Mouse (Mus musculus) neural tube, postnatal 0 days (tissue): ENCODE results near the gene Phf6. TPM values are rescaled to one million over a fixed set of nuclear protein-coding genes. Genes with fewer than 3 reads are reported as not detected.

Experiments
- polyA plus RNA-seq: library from polyadenylated mRNA; unstranded; fragments of >200 nt; fragmentation: Nextera tagmentation; extraction: Ambion mirVana; gene quantifications from 2 replicates; pipeline ENCODE4 v1.2.1, GENCODE M21; 2015

The Phf6 gene
- polyA plus RNA-seq = 23.8 and 25.1 TPM in 2 replicates

DNA sequence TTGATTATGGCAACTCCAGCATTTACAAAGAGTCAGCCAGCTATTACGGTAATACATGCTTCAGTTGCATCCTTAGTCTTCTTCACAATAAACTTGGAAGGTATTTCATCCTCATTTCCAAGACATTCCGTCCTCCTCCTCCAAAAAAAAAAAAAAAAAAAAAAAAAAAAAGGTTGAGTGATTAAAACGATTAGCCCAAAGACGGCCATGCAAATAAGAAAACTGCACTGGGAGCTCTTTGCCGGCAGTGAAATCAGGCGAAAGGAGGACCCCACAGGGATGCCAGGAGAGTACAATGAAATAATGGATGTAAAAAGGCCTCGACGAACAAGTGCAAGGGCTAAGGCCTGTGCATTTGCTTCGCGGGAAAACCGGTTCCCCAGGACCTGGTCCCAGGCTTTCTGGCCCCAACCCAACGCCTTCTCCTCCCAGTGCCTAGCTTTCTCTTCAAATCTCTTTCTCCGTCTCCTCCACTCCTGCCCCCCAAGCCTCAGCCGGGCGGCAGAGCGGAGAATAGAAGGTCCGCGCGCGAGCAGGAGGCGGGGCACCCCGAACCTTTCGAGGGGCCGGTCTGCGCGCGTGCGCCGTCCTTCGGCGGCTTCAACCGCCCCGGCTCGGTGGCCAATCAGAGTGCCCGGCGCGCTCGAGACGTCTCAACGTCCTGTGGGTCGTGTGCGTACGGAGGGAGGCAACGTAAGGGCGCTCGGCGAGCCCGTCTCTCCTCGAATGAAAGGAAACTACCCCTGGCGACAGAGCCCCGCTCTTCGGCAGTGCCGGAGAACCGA is at the start of gene Phf6:
Phf6 (plus strand) TSS at position 680 of the 785 bp plus-strand sequence.

GRCm38 (mm10) chrX:52987905-52988783 is 76.1 kb downstream of the Phf6 start, which contains the start of gene Hprt:
Gene Hprt, plus strand, starts transcription at chrX:52988137.

Other genes with a start within 250 kb of the Phf6 start
- gene Ccdc160, start 121.1 kb upstream of the Phf6 start, polyA plus RNA-seq = 7.5 and 7.8 TPM in 2 replicates
- gene Hprt, start 75.9 kb downstream of the Phf6 start, polyA plus RNA-seq = 244 and 273 TPM in 2 replicates